13 mouse cellular contexts compared by ENCODE assay signal in the genomic region with DNA sequence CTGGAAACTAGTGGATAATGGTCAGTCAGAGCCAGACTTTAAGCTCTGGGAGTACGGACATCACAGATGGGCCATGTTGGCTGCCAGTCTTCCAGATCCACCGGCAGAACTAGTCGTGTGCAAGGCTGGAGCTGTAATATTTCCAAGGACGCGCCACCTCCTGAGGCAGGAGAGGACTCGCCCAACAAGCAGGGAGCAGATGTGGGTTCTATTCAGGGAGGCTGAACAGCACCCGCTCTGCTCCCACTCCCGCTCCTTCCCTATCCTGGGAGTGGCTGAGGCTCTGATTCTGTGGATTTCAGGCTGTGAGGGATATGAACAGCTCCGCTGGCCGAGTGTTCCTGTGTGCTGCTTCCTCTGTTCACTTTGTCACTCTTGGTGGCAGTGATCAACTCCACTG. TPM values are rescaled to one million over a fixed set of nuclear protein-coding genes. Genes with fewer than 3 reads are reported as not detected.
A peak's percentile ranks its signal among the peaks of the same experiment; 100 is the strongest.
DNase-seq lines count a peak whose midpoint lies in the region; ATAC-seq and TF ChIP-seq lines count a peak whose summit lies in the region.
"Had no signal": no experiment of that assay in that cellular context is flagged by ENCODE, and none has a peak within 500 bp of the region (broad histone marks: within the 10 kb centered on the region; RNA-seq: fewer than 3 reads in every experiment).

No protein-coding gene starts in this region.

- no peaks in the 10 kb centered on the region for H3K36me3 ChIP-seq in lung, embryonic 15.5 days

- no peak for TF ChIP-seq CTCF in cortical plate, adult 2 months (IDR thresholded peaks at IDR 0.05; ENCODE audit: extremely low read depth, insufficient read depth, low read length)
- no peak for TF ChIP-seq CTCF in olfactory bulb, adult 2 months (IDR thresholded peaks at IDR 0.05; ENCODE audit: insufficient read depth, low read depth, low read length)

- H3K4me1 ChIP-seq in lung, embryonic 15.5 days = peaks cover 86% of the 10 kb centered on the region
- peaks cover 26% of the 10 kb centered on the region for H3K4me1 ChIP-seq in cortical plate, adult 2 months (ENCODE audit: control insufficient read depth, insufficient read depth, low read length)
- H3K4me1 ChIP-seq in olfactory bulb, adult 2 months (ENCODE audit: control insufficient read depth, insufficient read depth, low read length) = peaks cover 59% of the 10 kb centered on the region

- H3K4me2 ChIP-seq in lung, embryonic 15.5 days = no peak overlapping the region

- 73% methylated on average over 10 of the region's 10 CpGs for WGBS in lung, embryonic 15.5 days
- 40% methylated on average over 10 of the region's 10 CpGs for WGBS in olfactory bulb, adult 2 months

- H3K9me3 ChIP-seq in lung, embryonic 15.5 days = no peaks in the 10 kb centered on the region

- ATAC-seq in lung, embryonic 15.5 days (ENCODE audit: borderline replicate concordance, extremely low read depth, low FRiP score, low TSS enrichment) = no peak
- ATAC-seq in erythroblast, adult 5-6 weeks (replicated peaks; ENCODE audit: low FRiP score, poor library complexity, severe bottlenecking) = no peak

- TF ChIP-seq POLR2A in cortical plate, adult 2 months (IDR thresholded peaks at IDR 0.05; ENCODE audit: extremely low read depth, insufficient read depth, low read length) = peak; percentile 50; the same call in 1 of the 2 replicates
- no peak for TF ChIP-seq POLR2A in olfactory bulb, adult 2 months (IDR thresholded peaks at IDR 0.05; ENCODE audit: insufficient read depth, low read depth, low read length)

- H3K27me3 ChIP-seq in lung, embryonic 15.5 days = no peaks in the 10 kb centered on the region

- peak overlapping the region; percentile 72 for H3K27ac ChIP-seq in lung, embryonic 15.5 days
- H3K27ac ChIP-seq in cortical plate, adult 2 months (ENCODE audit: insufficient read depth, low read length) = peak overlapping the region; percentile 43
- H3K27ac ChIP-seq in olfactory bulb, adult 2 months (ENCODE audit: insufficient read depth, low read depth, low read length) = peak overlapping the region; percentile 47

- H3K4me3 ChIP-seq in lung, embryonic 15.5 days = no peak overlapping the region
- H3K4me3 ChIP-seq in cortical plate, adult 2 months (ENCODE audit: insufficient read depth, low read length) = no peak overlapping the region
- no peak overlapping the region for H3K4me3 ChIP-seq in olfactory bulb, adult 2 months (ENCODE audit: insufficient read depth, low read depth, low read length)
- H3K4me3 ChIP-seq: erythroblast, embryonic 14.5 days had no signal

- DNase-seq in heart, adult 8-10 months (ENCODE audit: low spot score) = peak; percentile 54
- DNase-seq in heart, postnatal 14 days = no peak
- no peak for DNase-seq in lung, postnatal 4 days
- no peak for DNase-seq in kidney, postnatal 10 days
- DNase-seq: cerebellum, adult 11 months; kidney, postnatal 4 days; liver; thymus, postnatal 36 days had no signal

- intact Hi-C loops in heart, postnatal 14 days (cut with DNase I) = no loop called here

- no peak overlapping the region for H3K9ac ChIP-seq in lung, embryonic 15.5 days

RNA-seq across cellular contexts. Expression of a gene that starts 50.0 kb away (rescaled TPM):
- total RNA-seq in heart, adult 8-10 months (2022) = under 1 TPM in 1 of 4 experiments, not detected in 3; 0.24 TPM
- total RNA-seq in heart, postnatal 14 days (2021) = not detected
- 3.9 and 4.3 TPM in 2 replicates for polyA plus RNA-seq in lung, embryonic 15.5 days (2015; fragmentation: Nextera tagmentation; extraction: Ambion mirVana)
- 0.30 and 0.44 TPM in 2 replicates for polyA plus RNA-seq in cortical plate, adult 2 months (2012; rRNA removed)
- polyA plus RNA-seq in olfactory bulb, adult 2 months (2012; ENCODE audit: insufficient read depth, insufficient read length, low replicate concordance, missing spikeins) = not detected in 2 replicates
- total RNA-seq in erythroblast, adult 5-6 weeks (2015; ENCODE audit: low replicate concordance) = not detected in 2 replicates
- total RNA-seq in erythroblast, adult 5-6 weeks (2017; ENCODE audit: low replicate concordance) = not detected in 2 replicates
- polyA plus RNA-seq: erythroblast, embryonic 14.5 days had no signal
